Mouse (Mus musculus) hindbrain, postnatal 0 days (tissue): ENCODE measurements around the gene Olfr152. TPM values are rescaled to one million over a fixed set of nuclear protein-coding genes. Genes with fewer than 3 reads are reported as not detected.

Experiments used
- ATAC-seq: fragments of 200-750 bp; cut with Nextera tagmentation; 2 replicates; pipeline ENCODE4 v1.8.0; 2017; ENCODE audit warnings: mild to moderate bottlenecking, moderate TSS enrichment, moderate library complexity
- DNase-seq: peaks from one replicate; pipeline ENCODE4 v3.0.0-alpha.2; 2015; ENCODE audit warnings: low spot score
- H3K27ac ChIP-seq: fragments of 300-500 bp; sonication (generic); 2 replicates; pipeline ENCODE4 v1.5.1; 2014; ENCODE audit warnings: mild to moderate bottlenecking
- H3K27me3 ChIP-seq: fragments of 300-500 bp; sonication (generic); 2 replicates; pipeline ENCODE4 v1.6.1; 2014; ENCODE audit warnings: low read length, mixed read lengths; ENCODE audit not compliant: insufficient read depth
- H3K36me3 ChIP-seq: fragments of 300-500 bp; sonication (generic); 2 replicates; pipeline ENCODE4 v1.6.1; 2014; ENCODE audit warnings: low read length, mixed read lengths; ENCODE audit not compliant: insufficient read depth
- H3K4me1 ChIP-seq: fragments of 300-500 bp; sonication (generic); 2 replicates; pipeline ENCODE4 v1.6.1; 2014; ENCODE audit warnings: antibody characterized with exemption, low read length, mixed read lengths; ENCODE audit not compliant: insufficient read depth
- H3K4me2 ChIP-seq: fragments of 300-500 bp; sonication (generic); 2 replicates; pipeline ENCODE4 v1.6.1; 2014; ENCODE audit warnings: low read depth, mild to moderate bottlenecking, low read length, moderate library complexity, mixed read lengths
- H3K4me3 ChIP-seq: fragments of 300-500 bp; sonication (generic); 2 replicates; pipeline ENCODE4 v1.5.1; 2014; ENCODE audit warnings: low read length
- H3K9ac ChIP-seq: fragments of 300-500 bp; sonication (generic); replicated peaks from 2 replicates; pipeline ENCODE4 v1.6.1; 2014; ENCODE audit warnings: mild to moderate bottlenecking, low read length, moderate library complexity, mixed read lengths
- H3K9me3 ChIP-seq: fragments of 300-500 bp; sonication (generic); 2 replicates; pipeline ENCODE4 v1.6.1; 2016; ENCODE audit warnings: low read length, mixed read lengths
- CTCF ChIP-seq: IDR thresholded peaks from 2 replicates; pipeline ENCODE4 v1.5.1; 2016; ENCODE audit warnings: antibody characterized with exemption, control low read depth, low read depth
- WGBS: fragments of 180-500 bp; shearing (Covaris S2); extraction: QIAGEN DNeasy Blood & Tissue Kit; methylation state at CpG from one replicate; pipeline ENCODE4 v1.1.7; 2014; 5-methylcytosine and 5-hydroxymethylcytosine counted together
- polyA plus RNA-seq: library from polyadenylated mRNA; unstranded; fragments of >200 nt; fragmentation: Nextera tagmentation; extraction: Ambion mirVana; gene quantifications from 2 replicates; pipeline ENCODE4 v1.2.1, GENCODE M21; 2015
- total RNA-seq: library from RNA; depleted of rRNA; stranded (reverse); fragments of >200 nt; gene quantifications from 2 replicates; pipeline ENCODE4 v1.2.3, GENCODE M21; 2014; rRNA removed

Olfr152 gene
- total and polyA plus RNA-seq, 2 experiments from 2014 or later = not detected

DNA sequence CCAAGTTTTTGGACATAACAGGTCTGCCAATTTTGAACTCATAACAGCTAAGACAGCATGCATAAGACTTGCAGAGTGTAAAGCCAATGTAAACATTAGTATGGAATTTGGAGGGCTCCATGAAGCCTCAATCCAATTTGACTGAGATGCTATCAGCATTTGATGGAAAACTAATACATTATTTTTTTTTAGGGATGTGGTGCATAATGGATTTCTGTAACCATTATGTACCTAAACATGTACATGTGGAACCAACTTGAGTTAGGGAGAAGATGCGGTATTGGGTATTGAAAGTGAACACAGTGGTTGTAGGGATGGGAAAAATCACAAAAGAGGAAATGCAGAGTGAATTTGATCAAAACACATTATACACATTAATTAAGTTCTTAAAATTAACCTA is 51.0 kb downstream of the Olfr152 start, which contains the start of gene Olfr1148:
Gene Olfr1148, plus strand, starts transcription at position 301 of the 400 bp plus-strand sequence.
- WGBS = 93% methylated on average over 1 of the region's 1 CpGs
- H3K4me3 ChIP-seq = no peak within 1 kb of the TSS
- no peak for TF ChIP-seq CTCF

More for the DNA sequence above, 51.0 kb downstream of the Olfr152 start, which contains the start of gene Olfr1148:
- no peak within 1 kb of the TSS for H3K9ac ChIP-seq
- H3K4me2 ChIP-seq = no peak within 1 kb of the TSS
- no peak for ATAC-seq
- H3K36me3 ChIP-seq = no peaks in the 10 kb centered on the region
- no peak for DNase-seq
- H3K4me1 ChIP-seq = no peaks in the 10 kb centered on the region
- H3K27me3 ChIP-seq = no peaks in the 10 kb centered on the region
- no peaks in the 10 kb centered on the region for H3K9me3 ChIP-seq
- no peak within 1 kb of the TSS for H3K27ac ChIP-seq

Other genes starting within 250 kb of the Olfr152 start
- 0.14 TPM in 1 of 2 replicates, not detected in the other for gene Olfr153, start 247.7 kb upstream of the Olfr152 start, total RNA-seq
- gene Olfr153, start 247.7 kb upstream of the Olfr152 start, polyA plus RNA-seq = not detected in 2 replicates
- gene Olfr1128, start 233.9 kb upstream of the Olfr152 start, total RNA-seq = not detected in 2 replicates
- not detected in 2 replicates for gene Olfr1128, start 233.9 kb upstream of the Olfr152 start, polyA plus RNA-seq
- gene Olfr1129, start 205.6 kb upstream of the Olfr152 start, total RNA-seq = not detected in 2 replicates
- gene Olfr1129, start 205.6 kb upstream of the Olfr152 start, polyA plus RNA-seq = not detected in 2 replicates
- gene Olfr1130, start 173.3 kb upstream of the Olfr152 start, total RNA-seq = not detected in 2 replicates
- gene Olfr1130, start 173.3 kb upstream of the Olfr152 start, polyA plus RNA-seq = not detected in 2 replicates
- gene Olfr1131, start 152.4 kb upstream of the Olfr152 start, total RNA-seq = not detected in 2 replicates
- gene Olfr1131, start 152.4 kb upstream of the Olfr152 start, polyA plus RNA-seq = not detected in 2 replicates
- not detected in 2 replicates for gene Olfr1132, start 141.9 kb upstream of the Olfr152 start, total RNA-seq
- not detected in 2 replicates for gene Olfr1132, start 141.9 kb upstream of the Olfr152 start, polyA plus RNA-seq
- not detected in 2 replicates for gene Olfr1133, start 132.1 kb upstream of the Olfr152 start, total RNA-seq
- not detected in 2 replicates for gene Olfr1133, start 132.1 kb upstream of the Olfr152 start, polyA plus RNA-seq
- not detected in 2 replicates for gene Olfr1134, start 121.0 kb upstream of the Olfr152 start, total RNA-seq
- not detected in 2 replicates for gene Olfr1134, start 121.0 kb upstream of the Olfr152 start, polyA plus RNA-seq
- gene Olfr1135, start 105.8 kb upstream of the Olfr152 start, total RNA-seq = not detected in 2 replicates
- not detected in 2 replicates for gene Olfr1135, start 105.8 kb upstream of the Olfr152 start, polyA plus RNA-seq
- gene Olfr1136, start 85.5 kb upstream of the Olfr152 start, total RNA-seq = not detected in 2 replicates
- not detected in 2 replicates for gene Olfr1136, start 85.5 kb upstream of the Olfr152 start, polyA plus RNA-seq
- gene Olfr1137, start 66.3 kb upstream of the Olfr152 start, total RNA-seq = not detected in 2 replicates
- gene Olfr1137, start 66.3 kb upstream of the Olfr152 start, polyA plus RNA-seq = not detected in 2 replicates
- not detected in 2 replicates for gene Olfr1138, start 39.5 kb upstream of the Olfr152 start, total RNA-seq
- not detected in 2 replicates for gene Olfr1138, start 39.5 kb upstream of the Olfr152 start, polyA plus RNA-seq
- not detected in 2 replicates for gene Olfr1140, start 35.7 kb upstream of the Olfr152 start, total RNA-seq
- gene Olfr1140, start 35.7 kb upstream of the Olfr152 start, polyA plus RNA-seq = 0.20 TPM in 1 of 2 replicates, not detected in the other
- not detected in 2 replicates for gene Olfr1141, start 25.5 kb upstream of the Olfr152 start, total RNA-seq
- not detected in 2 replicates for gene Olfr1141, start 25.5 kb upstream of the Olfr152 start, polyA plus RNA-seq
- not detected in 2 replicates for gene Olfr1143, start 21.1 kb downstream of the Olfr152 start, total RNA-seq
- not detected in 2 replicates for gene Olfr1143, start 21.1 kb downstream of the Olfr152 start, polyA plus RNA-seq
- gene Olfr1145, start 30.3 kb downstream of the Olfr152 start, total RNA-seq = not detected in 2 replicates
- gene Olfr1145, start 30.3 kb downstream of the Olfr152 start, polyA plus RNA-seq = not detected in 2 replicates
- not detected in 2 replicates for gene Olfr1148, start 51.0 kb downstream of the Olfr152 start, total RNA-seq
- gene Olfr1148, start 51.0 kb downstream of the Olfr152 start, polyA plus RNA-seq = not detected in 2 replicates
- not detected in 2 replicates for gene Olfr1150-ps1, start 64.5 kb downstream of the Olfr152 start, total RNA-seq
- not detected in 2 replicates for gene Olfr1150-ps1, start 64.5 kb downstream of the Olfr152 start, polyA plus RNA-seq
- gene Olfr1151, start 76.4 kb downstream of the Olfr152 start, total RNA-seq = not detected in 2 replicates
- not detected in 2 replicates for gene Olfr1151, start 76.4 kb downstream of the Olfr152 start, polyA plus RNA-seq
- not detected in 2 replicates for gene Olfr1152, start 87.0 kb downstream of the Olfr152 start, total RNA-seq
- gene Olfr1152, start 87.0 kb downstream of the Olfr152 start, polyA plus RNA-seq = not detected in 2 replicates
- not detected in 2 replicates for gene Olfr1153, start 115.5 kb downstream of the Olfr152 start, total RNA-seq
- gene Olfr1153, start 115.5 kb downstream of the Olfr152 start, polyA plus RNA-seq = not detected in 2 replicates
- gene Olfr1154, start 125.7 kb downstream of the Olfr152 start, total RNA-seq = not detected in 2 replicates
- not detected in 2 replicates for gene Olfr1154, start 125.7 kb downstream of the Olfr152 start, polyA plus RNA-seq
- not detected in 2 replicates for gene Olfr1155, start 165.7 kb downstream of the Olfr152 start, total RNA-seq
- not detected in 2 replicates for gene Olfr1155, start 165.7 kb downstream of the Olfr152 start, polyA plus RNA-seq
- not detected in 2 replicates for gene Olfr1156, start 173.6 kb downstream of the Olfr152 start, total RNA-seq
- not detected in 2 replicates for gene Olfr1156, start 173.6 kb downstream of the Olfr152 start, polyA plus RNA-seq
- not detected in 2 replicates for gene Olfr1157, start 188.8 kb downstream of the Olfr152 start, total RNA-seq
- not detected in 2 replicates for gene Olfr1157, start 188.8 kb downstream of the Olfr152 start, polyA plus RNA-seq
- not detected in 2 replicates for gene Olfr74, start 195.2 kb downstream of the Olfr152 start, total RNA-seq
- gene Olfr74, start 195.2 kb downstream of the Olfr152 start, polyA plus RNA-seq = not detected in 2 replicates
- gene Olfr1158, start 210.6 kb downstream of the Olfr152 start, total RNA-seq = not detected in 2 replicates
- gene Olfr1158, start 210.6 kb downstream of the Olfr152 start, polyA plus RNA-seq = not detected in 2 replicates
- not detected in 2 replicates for gene Olfr1160, start 228.8 kb downstream of the Olfr152 start, total RNA-seq
- not detected in 2 replicates for gene Olfr1160, start 228.8 kb downstream of the Olfr152 start, polyA plus RNA-seq
- gene Olfr1161, start 243.3 kb downstream of the Olfr152 start, total RNA-seq = not detected in 2 replicates
- not detected in 2 replicates for gene Olfr1161, start 243.3 kb downstream of the Olfr152 start, polyA plus RNA-seq